Mouse (Mus musculus) small intestine, adult 2 months (tissue): ENCODE measurements around the gene Bmf.

Source experiments
- CTCF ChIP-seq: fragments of 200-500 bp; IDR thresholded peaks from 2 replicates; pipeline ENCODE4 v1.5.1; 2012; ENCODE audit warnings: low read depth, mild to moderate bottlenecking, control low read depth, inconsistent platforms, low read length, moderate library complexity, mixed read lengths; ENCODE audit not compliant: insufficient replicate concordance, insufficient read length; ENCODE audit errors: extremely low read depth
- POLR2A ChIP-seq: fragments of 200-500 bp; IDR thresholded peaks from 2 replicates; pipeline ENCODE4 v1.6.1; 2012; ENCODE audit warnings: low read depth, mild to moderate bottlenecking, control low read depth, inconsistent platforms, low read length, moderate library complexity

DNA sequence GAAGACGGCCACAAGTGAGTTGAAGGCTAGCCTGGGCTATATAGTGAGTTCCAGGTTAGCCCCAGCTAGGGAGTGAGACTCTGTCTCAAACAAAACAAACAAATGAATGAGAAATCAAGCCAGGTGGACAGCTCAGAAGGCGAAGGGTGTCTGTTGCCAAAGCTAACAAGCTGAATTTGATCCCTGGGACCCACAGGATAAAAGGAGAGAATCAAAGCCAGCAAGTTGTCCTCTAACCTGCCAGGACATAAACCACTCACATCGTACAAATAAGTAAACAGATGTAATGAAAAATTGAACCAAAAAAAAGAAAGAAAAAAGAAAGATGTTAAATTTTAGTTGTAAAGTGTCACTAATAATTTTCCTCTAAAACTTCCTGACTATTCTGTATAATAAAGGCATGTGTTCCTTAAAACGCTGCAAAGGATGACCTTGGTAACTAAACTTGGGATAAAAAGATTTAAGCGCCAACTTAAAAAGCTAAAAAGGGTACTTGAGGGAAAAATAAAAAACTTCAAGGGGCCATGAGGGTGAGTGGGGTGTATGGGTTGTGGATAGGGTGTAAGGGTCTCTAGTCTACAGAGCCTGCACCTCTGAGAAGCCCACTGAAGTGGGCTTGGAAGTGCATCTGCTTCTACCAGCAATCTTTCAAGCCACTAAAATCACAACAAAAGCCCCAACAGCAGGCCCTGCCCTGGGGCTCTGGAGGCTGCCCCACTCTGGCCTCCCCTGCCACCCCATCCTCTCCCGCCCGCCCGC, 39.6 kb downstream of the Bmf start:
- TF ChIP-seq POLR2A: no peak
- TF ChIP-seq CTCF: no peak
